Mouse (Mus musculus): ENCODE measurements around the gene Ppp1cc. TPM values are rescaled to one million over a fixed set of nuclear protein-coding genes. Genes with fewer than 3 reads are reported as not detected.
A peak's percentile ranks its signal among the peaks of the same experiment; 100 is the strongest.
"Not testable (repeated sequence)": the region's sequence is repeated elsewhere in the genome, so short reads cannot be mapped to it uniquely, and the experiment has no call there.

The Ppp1cc gene
- polyA plus RNA-seq, 1 experiment = 58.9 TPM

DNA sequence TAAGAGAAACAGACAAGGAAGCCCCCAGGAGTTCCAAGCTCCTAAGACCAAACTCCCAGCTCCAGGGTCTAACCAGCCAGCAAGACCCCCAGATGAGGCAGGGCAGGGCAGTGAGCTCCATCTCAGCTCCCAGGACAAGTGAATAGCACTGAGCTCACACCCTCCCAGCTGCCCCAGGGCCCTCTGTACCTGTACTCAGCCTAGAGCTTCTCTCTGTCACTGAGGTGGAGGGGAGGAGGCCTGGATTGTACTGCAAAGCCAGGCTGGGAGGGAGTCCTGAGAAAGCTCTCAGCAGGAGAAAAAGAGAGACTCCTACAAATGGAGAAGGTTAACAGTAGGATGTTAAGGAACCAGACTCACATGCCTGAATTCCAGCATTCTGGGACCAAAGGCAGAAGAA is 11.5 kb upstream of the Ppp1cc start:
- Histone ChIP-seq H3K36me3 (ENCODE audit: control insufficient read depth, insufficient read depth, low read length) (no peaks in the 10 kb centered on the region), H3K27ac (ENCODE audit: insufficient read depth, low read depth, low read length) (peak overlapping the region; percentile 33), H3K4me1 (ENCODE audit: control insufficient read depth, insufficient read depth, insufficient read length, low read length) (0 out of 2 replicates have a peak, but pooled peaks cover 3% of the 10 kb centered on the region), H3K4me3 (ENCODE audit: low read depth, low read length) (no peak overlapping the region), H3K27me3 (ENCODE audit: control insufficient read depth, insufficient read depth, low read length) (no peaks in the 10 kb centered on the region)
- TF ChIP-seq CTCF (IDR thresholded peaks at IDR 0.05; ENCODE audit: extremely low read depth, insufficient read length, insufficient replicate concordance, low read depth, low read length) (no peak), POLR2A (IDR thresholded peaks at IDR 0.05; ENCODE audit: low read depth, low read length) (no peak)

GRCm38 (mm10) chr5:122148107-122148506 is 10.0 kb upstream of the Ppp1cc start:
- TF ChIP-seq CTCF (IDR thresholded peaks at IDR 0.05; ENCODE audit: extremely low read depth, insufficient read length, insufficient replicate concordance, low read depth, low read length) = no peak
- no peak for TF ChIP-seq POLR2A (IDR thresholded peaks at IDR 0.05; ENCODE audit: low read depth, low read length)
- no peaks in the 10 kb centered on the region for H3K27me3 ChIP-seq (ENCODE audit: control insufficient read depth, insufficient read depth, low read length)
- no peak overlapping the region for H3K4me3 ChIP-seq (ENCODE audit: low read depth, low read length)
- H3K27ac ChIP-seq (ENCODE audit: insufficient read depth, low read depth, low read length) = no peak overlapping the region
- no peaks in the 10 kb centered on the region for H3K36me3 ChIP-seq (ENCODE audit: control insufficient read depth, insufficient read depth, low read length)
- H3K4me1 ChIP-seq (ENCODE audit: control insufficient read depth, insufficient read depth, insufficient read length, low read length) = 0 out of 2 replicates have a peak, but pooled peaks cover 3% of the 10 kb centered on the region
- WGBS = 78% methylated on average over 1 of the region's 1 CpGs

DNA sequence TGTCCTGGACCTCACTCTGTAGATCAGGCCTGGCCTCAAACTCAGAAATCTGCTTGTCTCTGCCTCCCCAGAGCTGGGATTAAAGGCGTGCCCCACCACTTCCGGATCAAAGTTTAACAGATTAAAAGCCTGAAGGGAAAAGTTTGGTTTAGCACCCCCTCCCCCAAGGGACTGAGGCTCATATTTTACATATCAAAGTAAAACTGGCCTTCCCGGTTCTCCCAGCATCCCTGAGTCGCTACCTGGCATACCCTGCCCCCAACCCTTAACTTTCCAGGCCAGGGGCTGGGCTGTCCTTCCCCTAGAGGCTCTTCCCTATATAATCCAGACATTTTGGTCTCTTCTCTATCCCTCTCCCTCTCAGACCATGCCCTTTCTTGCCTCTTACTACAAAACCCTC is 8.8 kb upstream of the Ppp1cc start:
- H3K36me3 ChIP-seq (ENCODE audit: control insufficient read depth, insufficient read depth, low read length) = no peaks in the 10 kb centered on the region
- no peaks in the 10 kb centered on the region for H3K27me3 ChIP-seq (ENCODE audit: control insufficient read depth, insufficient read depth, low read length)
- no peak for TF ChIP-seq CTCF (IDR thresholded peaks at IDR 0.05; ENCODE audit: extremely low read depth, insufficient read length, insufficient replicate concordance, low read depth, low read length)
- no peak for TF ChIP-seq POLR2A (IDR thresholded peaks at IDR 0.05; ENCODE audit: low read depth, low read length)
- no peak overlapping the region for H3K27ac ChIP-seq (ENCODE audit: insufficient read depth, low read depth, low read length)
- H3K4me1 ChIP-seq (ENCODE audit: control insufficient read depth, insufficient read depth, insufficient read length, low read length) = 0 out of 2 replicates have a peak, but pooled peaks cover 3% of the 10 kb centered on the region
- no peak overlapping the region for H3K4me3 ChIP-seq (ENCODE audit: low read depth, low read length)
- 78% methylated on average over 4 of the region's 4 CpGs for WGBS

DNA sequence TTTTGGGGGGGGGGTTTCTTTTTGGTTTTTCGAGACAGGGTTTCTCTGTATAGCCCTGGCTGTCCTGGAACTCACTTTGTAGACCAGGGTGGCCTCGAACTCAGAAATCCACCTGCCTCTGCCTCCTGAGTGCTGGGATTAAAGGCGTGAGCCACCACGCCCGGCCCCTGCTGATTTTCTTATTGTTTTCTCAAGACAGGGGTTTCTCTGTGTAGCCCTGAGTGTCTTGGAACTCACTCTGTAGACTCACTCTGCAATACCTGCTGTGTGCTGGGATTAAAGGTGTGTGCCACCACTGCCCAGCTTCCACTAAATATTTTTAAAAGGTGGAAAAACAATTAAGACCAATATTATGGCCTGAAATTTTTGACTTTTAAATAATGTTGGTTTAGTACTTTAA is 5.6 kb upstream of the Ppp1cc start:
- peaks cover 21% of the 10 kb centered on the region for H3K4me1 ChIP-seq (ENCODE audit: control insufficient read depth, insufficient read depth, insufficient read length, low read length)
- H3K36me3 ChIP-seq (ENCODE audit: control insufficient read depth, insufficient read depth, low read length); H3K27me3 ChIP-seq (ENCODE audit: control insufficient read depth, insufficient read depth, low read length); H3K27ac ChIP-seq (ENCODE audit: insufficient read depth, low read depth, low read length); H3K4me3 ChIP-seq (ENCODE audit: low read depth, low read length): not testable (repeated sequence)
- 85% methylated on average over 5 of the region's 5 CpGs for WGBS

DNA sequence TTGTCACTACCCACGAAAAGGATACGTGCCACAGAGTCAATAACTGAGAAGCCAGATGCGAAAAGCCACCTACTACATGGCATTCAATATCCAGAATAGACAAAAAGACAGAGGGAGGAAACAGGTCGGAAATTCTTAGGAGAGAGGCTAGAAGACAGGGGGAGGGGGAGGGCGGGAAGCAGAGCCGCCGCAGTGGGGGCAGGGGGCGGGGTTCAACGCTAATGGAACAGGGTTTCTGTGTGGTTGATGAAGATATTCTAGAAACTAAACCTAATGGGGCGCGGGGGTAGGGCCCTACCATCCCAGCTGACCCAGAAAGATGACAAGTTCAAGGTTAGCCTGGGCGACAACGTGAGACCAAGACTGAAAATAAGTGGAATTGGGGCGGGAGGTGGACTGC is 4.1 kb upstream of the Ppp1cc start:
- peaks cover 21% of the 10 kb centered on the region for H3K4me1 ChIP-seq (ENCODE audit: control insufficient read depth, insufficient read depth, insufficient read length, low read length)
- no peaks in the 10 kb centered on the region for H3K36me3 ChIP-seq (ENCODE audit: control insufficient read depth, insufficient read depth, low read length)
- no peaks in the 10 kb centered on the region for H3K27me3 ChIP-seq (ENCODE audit: control insufficient read depth, insufficient read depth, low read length)
- TF ChIP-seq POLR2A (IDR thresholded peaks at IDR 0.05; ENCODE audit: low read depth, low read length) (no peak), CTCF (IDR thresholded peaks at IDR 0.05; ENCODE audit: extremely low read depth, insufficient read length, insufficient replicate concordance, low read depth, low read length) (no peak)
- no peak overlapping the region for H3K27ac ChIP-seq (ENCODE audit: insufficient read depth, low read depth, low read length)
- WGBS = 71% methylated on average over 13 of the region's 14 CpGs
- H3K4me3 ChIP-seq (ENCODE audit: low read depth, low read length) = no peak overlapping the region

DNA sequence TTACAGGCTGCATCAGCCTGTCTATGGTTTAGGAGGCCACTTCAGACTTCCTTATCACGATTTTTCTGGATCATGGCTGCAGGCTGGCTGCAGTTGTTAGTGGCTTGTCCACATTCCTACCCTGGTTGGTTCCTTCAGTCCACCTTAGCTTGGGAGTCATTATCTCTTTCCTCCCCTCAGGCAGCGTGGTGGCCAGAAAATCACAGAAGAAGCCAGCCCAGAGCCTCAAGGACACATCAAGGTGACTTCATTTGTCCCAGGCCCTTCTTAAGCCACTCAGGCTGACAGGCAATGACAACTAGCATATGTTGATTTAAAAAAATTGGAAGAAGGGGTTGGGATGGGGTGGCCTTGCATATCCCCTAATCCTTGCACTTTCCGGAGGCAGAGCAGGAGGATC is 3.3 kb upstream of the Ppp1cc start:
- no peaks in the 10 kb centered on the region for H3K27me3 ChIP-seq (ENCODE audit: control insufficient read depth, insufficient read depth, low read length)
- TF ChIP-seq CTCF (IDR thresholded peaks at IDR 0.05; ENCODE audit: extremely low read depth, insufficient read length, insufficient replicate concordance, low read depth, low read length) (no peak), POLR2A (IDR thresholded peaks at IDR 0.05; ENCODE audit: low read depth, low read length) (no peak)
- H3K27ac ChIP-seq (ENCODE audit: insufficient read depth, low read depth, low read length) = peak overlapping the region; percentile 97
- peaks cover 21% of the 10 kb centered on the region for H3K4me1 ChIP-seq (ENCODE audit: control insufficient read depth, insufficient read depth, insufficient read length, low read length)
- WGBS = 54% methylated on average over 3 of the region's 3 CpGs
- no peak overlapping the region for H3K4me3 ChIP-seq (ENCODE audit: low read depth, low read length)
- no peaks in the 10 kb centered on the region for H3K36me3 ChIP-seq (ENCODE audit: control insufficient read depth, insufficient read depth, low read length)

- Histone ChIP-seq H3K27ac (ENCODE audit: insufficient read depth, low read depth, low read length) (peak overlapping the region; percentile 97), H3K27me3 (ENCODE audit: control insufficient read depth, insufficient read depth, low read length) (no peaks in the 10 kb centered on the region)
Observed at GRCm38 (mm10) chr5:122155613-122156012, 2.5 kb upstream of the Ppp1cc start.

DNA sequence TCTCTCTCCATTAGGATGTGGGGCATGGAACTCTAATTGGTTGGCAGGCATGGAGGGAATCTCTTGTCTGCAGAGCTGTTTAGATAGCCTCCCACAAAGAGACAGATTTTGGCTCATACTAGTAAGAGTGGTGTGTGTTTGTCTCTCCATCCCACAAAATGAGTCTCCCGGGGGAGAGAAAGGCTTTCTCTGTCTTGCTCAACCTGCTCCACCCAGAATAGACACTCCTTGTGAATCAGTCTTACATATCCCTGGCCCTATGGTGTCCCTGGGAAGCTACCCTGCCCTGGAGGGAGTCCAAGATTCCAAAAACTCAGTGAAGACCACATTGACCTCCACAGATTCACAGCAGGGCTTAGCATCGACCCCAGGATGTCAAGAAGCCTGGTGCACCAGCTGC is 1.6 kb upstream of the Ppp1cc start:
- 67% methylated on average over 2 of the region's 2 CpGs for WGBS
- Histone ChIP-seq H3K27me3 (ENCODE audit: control insufficient read depth, insufficient read depth, low read length) (no peaks in the 10 kb centered on the region), H3K4me1 (ENCODE audit: control insufficient read depth, insufficient read depth, insufficient read length, low read length) (peaks cover 23% of the 10 kb centered on the region), H3K4me3 (ENCODE audit: low read depth, low read length) (no peak overlapping the region), H3K27ac (ENCODE audit: insufficient read depth, low read depth, low read length) (peak overlapping the region; percentile 97), H3K36me3 (ENCODE audit: control insufficient read depth, insufficient read depth, low read length) (no peaks in the 10 kb centered on the region; the same call in 1 of the 2 replicates)
- TF ChIP-seq CTCF (IDR thresholded peaks at IDR 0.05; ENCODE audit: extremely low read depth, insufficient read length, insufficient replicate concordance, low read depth, low read length) (no peak), POLR2A (IDR thresholded peaks at IDR 0.05; ENCODE audit: low read depth, low read length) (no peak)

More at GRCm38 (mm10) chr5:122155613-122156012, 2.5 kb upstream of the Ppp1cc start:
- H3K36me3 ChIP-seq (ENCODE audit: control insufficient read depth, insufficient read depth, low read length) = no peaks in the 10 kb centered on the region
- peaks cover 21% of the 10 kb centered on the region for H3K4me1 ChIP-seq (ENCODE audit: control insufficient read depth, insufficient read depth, insufficient read length, low read length)
- TF ChIP-seq CTCF (IDR thresholded peaks at IDR 0.05; ENCODE audit: extremely low read depth, insufficient read length, insufficient replicate concordance, low read depth, low read length) (no peak), POLR2A (IDR thresholded peaks at IDR 0.05; ENCODE audit: low read depth, low read length) (no peak)
- no peak overlapping the region for H3K4me3 ChIP-seq (ENCODE audit: low read depth, low read length)

Data from small intestine, adult 2 months (tissue).